Mouse (Mus musculus): ENCODE data around the gene Atxn1l.

DNA sequence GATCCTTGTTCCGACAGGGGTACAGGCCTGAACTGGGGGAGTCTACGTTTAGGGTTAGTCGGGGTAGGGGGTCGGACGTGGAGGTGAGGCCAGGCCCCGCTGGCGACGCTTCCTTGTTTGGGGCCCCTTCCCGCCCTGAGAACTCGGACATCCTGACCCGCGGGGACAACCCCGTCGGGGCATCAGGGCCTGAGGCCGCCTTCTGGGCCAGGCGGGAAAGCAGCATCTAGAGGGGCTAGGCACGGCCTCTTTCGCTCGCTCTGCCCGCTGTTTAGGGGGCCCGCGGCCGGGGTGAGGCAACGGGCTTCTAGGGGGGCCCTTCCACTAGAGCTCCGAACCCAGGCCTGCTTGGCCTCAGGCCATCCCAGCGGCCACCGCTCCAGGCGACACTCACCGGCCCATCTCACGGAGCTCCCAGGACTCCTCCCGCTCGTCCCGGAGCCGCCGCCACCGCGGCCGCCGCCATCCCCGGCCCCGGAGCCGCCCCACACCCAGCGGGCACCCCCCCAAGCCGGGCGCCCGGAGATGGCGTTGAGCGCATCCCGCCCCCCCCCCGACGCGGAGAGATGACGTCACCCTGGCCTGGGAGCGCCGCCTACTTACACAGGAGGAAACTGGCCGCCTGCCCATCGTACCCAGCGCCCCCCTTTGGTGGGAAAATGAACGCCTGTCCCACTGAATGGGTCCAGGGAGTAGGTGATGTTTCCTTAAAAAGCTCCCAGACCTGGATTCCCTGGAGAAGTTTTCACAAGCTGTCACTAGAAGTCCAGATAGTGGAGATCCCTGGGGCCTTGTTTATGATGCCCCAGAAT, at the start of gene Atxn1l:
- TF ChIP-seq CTCF (IDR thresholded peaks at IDR 0.05; ENCODE audit: borderline replicate concordance, insufficient read depth, low read depth, low read length), result peak; percentile 60; the same call in 1 of the 2 replicates
- peak; percentile 40; the same call in 1 of the 2 replicates for TF ChIP-seq POLR2A (IDR thresholded peaks at IDR 0.05; ENCODE audit: borderline replicate concordance, insufficient read depth, low read length)

Measured in cerebellum, adult 2 months (tissue).